Mouse (Mus musculus) MEL (cell line): ENCODE measurements around the gene Gstm6. TPM values are rescaled to one million over a fixed set of nuclear protein-coding genes. Genes with fewer than 3 reads are reported as not detected.

Experiments used
- DNase-seq: peaks from one replicate; pipeline ENCODE4 v3.0.0; 2011; ENCODE audit warnings: low read depth, low spot score
- H3K27ac ChIP-seq: 2 replicates; pipeline ENCODE4 v1.5.1; 2012; ENCODE audit warnings: low read depth, mild to moderate bottlenecking, control low read depth, low read length, moderate library complexity; ENCODE audit not compliant: control insufficient read depth
- H3K27me3 ChIP-seq, 2 experiments: fragments of 150-350 bp in 1 of 2; sonication (generic) in 1 of 2; 2 replicates each; pipeline ENCODE4 v1.6.1; 2012; ENCODE audit warnings: low read length in 2 of 2, mild to moderate bottlenecking in 2 of 2, improper control_type of control experiment in 1 of 2, moderate library complexity in 1 of 2; ENCODE audit not compliant: insufficient read depth in 2 of 2, control insufficient read depth in 1 of 2
- H3K36me3 ChIP-seq, 2 experiments: 2 replicates each; pipeline ENCODE4 v1.6.1; 2012 to 2014; ENCODE audit warnings: low read length in 2 of 2, improper control_type of control experiment in 1 of 2, inconsistent platforms in 1 of 2, mild to moderate bottlenecking in 1 of 2; ENCODE audit not compliant: insufficient read depth in 2 of 2, control insufficient read depth in 1 of 2
- H3K4me1 ChIP-seq, 2 experiments: fragments of 150-350 bp in 1 of 2; sonication (generic) in 1 of 2; 2 replicates each; pipeline ENCODE4 v1.6.1; 2012; ENCODE audit warnings: low read length in 2 of 2, improper control_type of control experiment in 1 of 2, mild to moderate bottlenecking in 1 of 2; ENCODE audit not compliant: insufficient read depth in 2 of 2, control insufficient read depth in 1 of 2
- H3K4me3 ChIP-seq, 2 experiments: fragments of 150-350 bp in 1 of 2; sonication (generic) in 1 of 2; 2 replicates each; pipeline ENCODE4 v1.5.1; 2012; ENCODE audit warnings: low read depth in 2 of 2, low read length in 2 of 2, mild to moderate bottlenecking in 2 of 2, moderate library complexity in 2 of 2, control low read depth in 1 of 2, improper control_type of control experiment in 1 of 2; ENCODE audit not compliant: control insufficient read depth in 1 of 2, insufficient read depth in 1 of 2
- H3K79me2 ChIP-seq: 2 replicates; pipeline ENCODE4 v1.6.1; 2012; ENCODE audit warnings: mild to moderate bottlenecking, low read length, moderate library complexity; ENCODE audit not compliant: control insufficient read depth, poor library complexity, insufficient read depth
- H3K9ac ChIP-seq: 2 replicates; pipeline ENCODE4 v1.6.1; 2012; ENCODE audit warnings: low read depth, mild to moderate bottlenecking, control low read depth, low read length, moderate library complexity; ENCODE audit not compliant: control insufficient read depth, poor library complexity, severe bottlenecking
- H3K9me3 ChIP-seq: fragments of 150-350 bp; sonication (generic); replicated peaks from 2 replicates; pipeline ENCODE4 v1.6.1; 2012; ENCODE audit warnings: mild to moderate bottlenecking, low read length, improper control_type of control experiment, moderate library complexity; ENCODE audit not compliant: insufficient read depth
- BHLHE40 ChIP-seq: IDR thresholded peaks from 2 replicates; pipeline ENCODE4 v1.6.1; 2012; ENCODE audit warnings: low read depth, mild to moderate bottlenecking, inconsistent platforms, low read length, improper control_type of control experiment, borderline replicate concordance
- CHD2 ChIP-seq: IDR thresholded peaks from 2 replicates; pipeline ENCODE4 v1.6.1; 2011; ENCODE audit warnings: low read length, improper control_type of control experiment
- E2F4 ChIP-seq: IDR thresholded peaks from 2 replicates; pipeline ENCODE4 v1.6.1; 2011; ENCODE audit warnings: low read depth, low read length, improper control_type of control experiment, borderline replicate concordance
- ELF1 ChIP-seq: IDR thresholded peaks from 2 replicates; pipeline ENCODE4 v1.6.1; 2014; ENCODE audit warnings: low read depth, mild to moderate bottlenecking, inconsistent platforms, low read length, improper control_type of control experiment, moderate library complexity
- HCFC1 ChIP-seq: IDR thresholded peaks from 2 replicates; pipeline ENCODE4 v1.6.1; 2012; ENCODE audit warnings: low read depth, mild to moderate bottlenecking, inconsistent platforms, low read length, improper control_type of control experiment, moderate library complexity
- MAFK ChIP-seq: IDR thresholded peaks from 2 replicates; pipeline ENCODE4 v1.6.1; 2011; ENCODE audit warnings: low read depth, mild to moderate bottlenecking, low read length, improper control_type of control experiment, borderline replicate concordance
- MAX ChIP-seq: IDR thresholded peaks from 2 replicates; pipeline ENCODE4 v1.6.1; 2011; ENCODE audit warnings: low read length, improper control_type of control experiment
- MAZ ChIP-seq: IDR thresholded peaks from 2 replicates; pipeline ENCODE4 v1.6.1; 2012; ENCODE audit warnings: low read depth, mild to moderate bottlenecking, inconsistent platforms, low read length, improper control_type of control experiment
- NRF1 ChIP-seq: IDR thresholded peaks from 2 replicates; pipeline ENCODE4 v1.6.1; 2014; ENCODE audit warnings: low read depth, mild to moderate bottlenecking, inconsistent platforms, low read length, improper control_type of control experiment, moderate library complexity; ENCODE audit not compliant: poor library complexity, insufficient read depth, severe bottlenecking
- POLR2AphosphoS5 ChIP-seq: IDR thresholded peaks from 2 replicates; pipeline ENCODE4 v1.6.1; 2012; ENCODE audit warnings: low read depth, borderline replicate concordance, mild to moderate bottlenecking, inconsistent platforms, low read length, moderate library complexity, mixed read lengths
- RAD21 ChIP-seq: IDR thresholded peaks from 2 replicates; pipeline ENCODE4 v1.6.1; 2011; ENCODE audit warnings: mild to moderate bottlenecking, low read depth, low read length, improper control_type of control experiment
- RCOR1 ChIP-seq: IDR thresholded peaks from 2 replicates; pipeline ENCODE4 v1.6.1; 2012; ENCODE audit warnings: low read depth, mild to moderate bottlenecking, inconsistent platforms, low read length, improper control_type of control experiment
- TAL1 ChIP-seq: IDR thresholded peaks from 2 replicates; pipeline ENCODE4 v1.6.1; 2012; ENCODE audit warnings: mild to moderate bottlenecking, inconsistent platforms, low read length, moderate library complexity, mixed read lengths
- TBP ChIP-seq: IDR thresholded peaks from 2 replicates; pipeline ENCODE4 v1.8.0; 2011; ENCODE audit warnings: low read depth, low read length, improper control_type of control experiment
- TCF12 ChIP-seq: IDR thresholded peaks from 2 replicates; pipeline ENCODE4 v1.6.1; 2014; ENCODE audit warnings: low read depth, mild to moderate bottlenecking, inconsistent platforms, low read length, improper control_type of control experiment, moderate library complexity
- USF1 ChIP-seq: IDR thresholded peaks from 2 replicates; pipeline ENCODE4 v1.6.1; 2014; ENCODE audit warnings: low read depth, mild to moderate bottlenecking, inconsistent platforms, low read length, improper control_type of control experiment, moderate library complexity
- USF2 ChIP-seq, 2 experiments: IDR thresholded peaks; 2 replicates each; pipeline ENCODE4 v1.6.1; 2011 to 2012; ENCODE audit warnings: improper control_type of control experiment in 2 of 2, low read length in 2 of 2, borderline replicate concordance in 1 of 2, inconsistent platforms in 1 of 2, low read depth in 1 of 2, mild to moderate bottlenecking in 1 of 2; ENCODE audit not compliant: insufficient read depth in 1 of 2
- ZMIZ1 ChIP-seq: IDR thresholded peaks from 2 replicates; pipeline ENCODE4 v1.6.1; 2012; ENCODE audit warnings: low read depth, mild to moderate bottlenecking, inconsistent platforms, low read length, improper control_type of control experiment, moderate library complexity
- ZNF384 ChIP-seq: IDR thresholded peaks from 2 replicates; pipeline ENCODE4 v1.6.1; 2012; ENCODE audit warnings: low read depth, mild to moderate bottlenecking, inconsistent platforms, low read length, improper control_type of control experiment
- polyA plus RNA-seq, 2 experiments: library from polyadenylated mRNA; stranded (reverse) in 1 of 2; unstranded in 1 of 2; fragments of >175 nt in 1 of 2; fragments of >200 nt in 1 of 2; gene quantifications; 2 replicates each; pipeline versions ENCODE4 v1.2.1 to v1.2.4; 2012; ENCODE audit warnings: low replicate concordance in 2 of 2, low read depth in 1 of 2; ENCODE audit not compliant: insufficient read length in 2 of 2, insufficient read depth in 1 of 2, missing spikeins in 1 of 2
- total RNA-seq: library from RNA; depleted of rRNA; stranded (reverse); fragments of 300-350 nt; gene quantifications from 2 replicates; pipeline ENCODE4 v1.2.3, GENCODE M21; 2012

Gstm6 gene
- total and polyA plus RNA-seq, 3 experiments: 0.13 TPM; not detected in 2

- Histone ChIP-seq H3K79me2 (no peaks in the 10 kb centered on the region), H3K4me3 (no peak overlapping the region), H3K4me1 (no peaks in the 10 kb centered on the region), H3K27me3 (peaks cover 7 to 13% of the 10 kb centered on the region in 2 experiments; a peak in 3 of 4 replicates), H3K9ac (no peak overlapping the region), H3K9me3 (no peaks in the 10 kb centered on the region), H3K36me3 (no peaks in the 10 kb centered on the region), H3K27ac (no peak overlapping the region)
- no peak for TF ChIP-seq TCF12
- TF ChIP-seq TBP: no peak
- no peak for TF ChIP-seq USF2 (IDR thresholded peaks at IDR 0.05; ENCODE audit: borderline replicate concordance in 1 of 2, insufficient read depth in 1 of 2, low read depth in 1 of 2, low read length in 2 of 2)
- TF ChIP-seq MAFK: no peak
- no peak for TF ChIP-seq POLR2AphosphoS5
- no peak for TF ChIP-seq RAD21
- no peak for TF ChIP-seq NRF1
- no peak for TF ChIP-seq TAL1
- no peak for TF ChIP-seq ZNF384
- TF ChIP-seq CHD2: no peak
- no peak for TF ChIP-seq BHLHE40
- TF ChIP-seq MAX: no peak
- no peak for TF ChIP-seq HCFC1
- TF ChIP-seq ELF1: no peak
- no peak for TF ChIP-seq ZMIZ1
- TF ChIP-seq USF1: no peak
- no peak for TF ChIP-seq RCOR1
- no peak for DNase-seq
Measured at GRCm38 (mm10) chr3:107984471-107984870, 40.9 kb upstream of the Gstm6 start.

- no peak for DNase-seq
- no peak overlapping the region for H3K4me3 ChIP-seq
- peaks cover 7 to 13% of the 10 kb centered on the region in 2 experiments; a peak in 3 of 4 replicates for H3K27me3 ChIP-seq
Measured at GRCm38 (mm10) chr3:107983771-107984170, 40.2 kb upstream of the Gstm6 start.

More at GRCm38 (mm10) chr3:107983771-107984170, 40.2 kb upstream of the Gstm6 start:
- no peak overlapping the region for H3K27ac ChIP-seq
- H3K79me2 ChIP-seq: no peaks in the 10 kb centered on the region
- TF ChIP-seq ZMIZ1 (no peak), E2F4 (no peak), BHLHE40 (no peak), MAZ (no peak)
- H3K9ac ChIP-seq: no peak overlapping the region
- H3K4me1 ChIP-seq: no peaks in the 10 kb centered on the region
- no peaks in the 10 kb centered on the region for H3K9me3 ChIP-seq
- no peaks in the 10 kb centered on the region for H3K36me3 ChIP-seq
